Mouse (Mus musculus) liver, adult (tissue): ENCODE data around the gene Abcc2.
A peak's percentile ranks its signal among the peaks of the same experiment; 100 is the strongest.

ENCODE experiments used
- GATA4 ChIP-seq: IDR thresholded peaks from 2 replicates; pipeline ENCODE4 v1.6.1; 2014; ENCODE audit warnings: mild to moderate bottlenecking, low read length; ENCODE audit not compliant: insufficient replicate concordance

Abcc2 gene

DNA sequence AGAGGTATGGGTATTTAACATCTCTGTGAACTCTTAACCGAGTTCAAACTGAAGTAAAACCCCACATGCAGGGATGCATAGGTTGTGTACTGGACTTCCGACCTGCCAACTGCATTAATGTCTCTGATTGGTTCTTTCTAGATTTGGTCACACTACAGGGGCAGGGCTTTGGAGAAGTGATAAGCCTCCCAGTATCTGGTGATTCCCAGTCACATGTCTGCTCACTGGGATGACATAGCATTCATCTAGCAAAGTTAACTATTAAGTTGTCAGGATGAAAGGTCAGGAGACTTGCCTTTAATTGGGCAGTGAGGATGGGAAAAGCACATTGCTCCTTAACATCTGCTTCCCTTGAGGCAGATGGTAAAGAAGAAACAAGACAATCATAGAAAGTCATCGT lies at the start of gene Abcc2:
Gene Abcc2, plus strand, starts transcription at position 213 of the 400 bp plus-strand sequence.
- TF ChIP-seq GATA4: peak; percentile 52; the same call in 1 of the 2 replicates

DNA sequence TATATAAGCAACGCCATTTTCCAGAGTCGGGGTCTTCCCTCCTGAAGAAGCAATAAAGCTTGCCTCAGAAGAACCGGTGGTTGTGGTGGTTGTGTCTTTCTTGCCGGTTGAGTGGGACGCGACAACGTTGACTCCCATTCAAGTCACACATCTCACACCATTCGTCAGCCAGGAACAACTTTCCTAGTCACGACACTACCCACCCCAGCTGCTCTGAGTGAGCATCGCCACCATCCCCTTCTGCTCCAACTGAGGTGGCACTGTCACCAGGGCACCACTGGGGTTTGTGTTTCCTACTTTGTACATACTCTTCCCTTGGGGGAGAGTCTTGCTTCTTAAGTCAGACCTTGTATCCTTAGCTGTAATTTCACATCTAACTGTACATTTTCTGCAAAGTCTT lies 43.6 kb upstream of the Abcc2 start:
- no peak for TF ChIP-seq GATA4

DNA sequence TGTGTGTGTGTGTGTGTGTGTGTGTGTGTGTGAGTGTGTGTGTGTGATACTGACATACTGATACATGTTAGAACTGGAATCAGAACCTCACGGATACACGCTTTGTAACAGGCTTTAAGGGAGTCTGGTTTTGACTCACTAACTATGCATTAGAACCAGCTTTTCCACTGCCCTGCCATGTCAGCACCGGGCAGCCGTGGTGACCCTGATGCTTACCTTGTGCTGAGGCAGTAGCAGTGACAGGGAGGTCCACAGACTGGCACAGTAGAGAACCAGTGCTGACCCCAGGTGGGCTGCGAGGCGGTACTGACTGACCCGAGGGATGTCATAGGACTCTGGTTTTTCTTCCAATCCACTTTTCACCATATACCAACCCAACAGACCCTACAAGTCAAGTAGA lies 38.6 kb upstream of the Abcc2 start:
- TF ChIP-seq GATA4: no peak

DNA sequence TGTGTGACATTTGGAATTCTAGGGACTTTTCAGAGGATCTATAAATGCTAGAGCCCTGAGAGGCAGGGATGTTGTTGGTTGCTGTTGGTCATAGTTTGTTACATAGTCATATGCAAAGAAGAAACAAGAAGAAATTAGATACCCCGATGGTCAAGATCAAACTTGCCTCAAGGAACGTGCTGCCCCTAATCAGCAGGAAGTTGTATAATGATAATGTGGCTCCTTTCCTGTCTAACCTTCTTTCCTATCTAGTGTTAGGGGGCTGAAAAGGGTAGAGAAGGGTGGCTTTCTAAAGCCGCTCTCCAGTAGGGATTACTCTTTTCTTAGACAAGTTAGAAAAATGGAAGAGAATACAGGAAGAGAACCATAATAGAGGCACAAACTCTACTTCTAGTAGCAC lies 36.3 kb upstream of the Abcc2 start:
- no peak for TF ChIP-seq GATA4

DNA sequence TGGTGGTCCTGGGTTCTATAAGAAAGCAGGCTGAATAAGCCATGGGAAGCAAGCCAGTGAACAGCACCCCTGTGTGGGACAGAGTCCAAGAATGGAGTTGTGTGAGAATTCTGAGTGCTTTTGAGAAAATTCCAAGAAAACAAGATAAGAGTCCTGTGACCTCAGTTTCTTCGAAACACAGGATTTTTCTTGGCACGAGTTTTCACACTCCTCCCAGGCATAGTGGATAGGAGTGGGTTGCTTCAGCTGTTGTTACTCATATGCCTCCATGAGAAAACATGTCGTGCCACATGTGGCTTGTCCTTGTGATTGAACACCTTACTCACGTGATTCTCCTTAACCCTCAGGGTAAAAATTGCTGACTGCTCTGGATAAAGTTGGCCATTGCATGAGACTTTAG lies 34.1 kb upstream of the Abcc2 start:
- no peak for TF ChIP-seq GATA4

DNA sequence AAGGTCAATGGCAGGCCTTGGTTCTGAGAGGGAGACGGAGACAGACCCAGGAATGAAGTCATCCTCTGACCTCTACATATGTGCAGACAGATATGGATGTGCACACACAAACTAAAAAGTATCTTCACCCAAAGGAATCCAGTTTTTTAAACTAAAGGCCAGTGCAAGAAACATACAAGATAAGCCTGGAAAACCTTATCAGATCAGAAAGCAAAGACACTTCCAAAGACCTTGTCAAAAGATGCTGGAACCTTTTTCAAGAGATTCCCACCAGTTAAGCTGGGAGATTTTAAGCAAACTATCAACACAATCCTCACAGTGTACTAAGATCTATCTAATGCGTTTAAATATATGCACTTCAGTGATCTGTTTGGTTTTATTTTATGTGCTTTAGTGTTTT lies 32.0 kb upstream of the Abcc2 start:
- no peak for TF ChIP-seq GATA4

DNA sequence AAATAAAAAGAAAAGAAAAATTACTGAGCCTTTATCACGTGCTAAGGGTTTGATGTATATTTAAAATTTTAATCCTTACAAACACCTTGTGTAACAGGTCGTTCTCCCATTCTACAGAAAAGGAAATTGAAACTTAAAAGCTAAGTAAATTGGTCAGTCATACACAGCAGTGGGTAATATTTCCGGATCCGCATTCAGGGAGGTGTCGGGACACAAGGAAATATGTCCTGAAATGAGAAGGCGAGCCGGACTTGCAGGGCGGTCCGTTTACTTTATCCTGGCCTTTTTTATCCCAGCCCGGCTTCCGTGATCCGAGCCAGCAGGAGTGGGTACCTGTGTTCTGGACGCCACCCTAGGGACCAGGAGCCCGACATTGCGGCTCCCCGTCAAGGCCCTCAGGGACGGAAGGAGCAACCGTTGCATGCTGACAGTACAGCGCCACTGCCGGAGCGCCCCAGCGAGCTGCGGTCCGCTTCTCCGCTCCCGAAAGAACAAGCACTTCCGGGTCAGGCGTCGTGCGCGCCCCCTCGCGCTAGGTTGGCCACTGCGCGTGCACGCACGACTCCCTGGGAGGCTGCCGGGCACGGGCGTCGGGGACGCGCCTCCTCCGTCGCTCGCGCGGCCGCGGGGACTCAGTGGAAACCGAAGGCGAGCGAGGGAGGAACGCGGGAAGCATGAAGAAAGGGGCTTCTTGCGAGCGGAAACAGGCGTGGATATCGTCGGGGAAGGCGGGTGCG lies 29.3 kb upstream of the Abcc2 start, which contains the start of the genes Cutc and Cox15:
Gene Cutc, plus strand, starts transcription at position 508 of the 737 bp plus-strand sequence.
Gene Cox15, minus strand, starts transcription at position 512 of the 737 bp plus-strand sequence.
- peak; percentile 15; the same call in 1 of the 2 replicates for TF ChIP-seq GATA4

DNA sequence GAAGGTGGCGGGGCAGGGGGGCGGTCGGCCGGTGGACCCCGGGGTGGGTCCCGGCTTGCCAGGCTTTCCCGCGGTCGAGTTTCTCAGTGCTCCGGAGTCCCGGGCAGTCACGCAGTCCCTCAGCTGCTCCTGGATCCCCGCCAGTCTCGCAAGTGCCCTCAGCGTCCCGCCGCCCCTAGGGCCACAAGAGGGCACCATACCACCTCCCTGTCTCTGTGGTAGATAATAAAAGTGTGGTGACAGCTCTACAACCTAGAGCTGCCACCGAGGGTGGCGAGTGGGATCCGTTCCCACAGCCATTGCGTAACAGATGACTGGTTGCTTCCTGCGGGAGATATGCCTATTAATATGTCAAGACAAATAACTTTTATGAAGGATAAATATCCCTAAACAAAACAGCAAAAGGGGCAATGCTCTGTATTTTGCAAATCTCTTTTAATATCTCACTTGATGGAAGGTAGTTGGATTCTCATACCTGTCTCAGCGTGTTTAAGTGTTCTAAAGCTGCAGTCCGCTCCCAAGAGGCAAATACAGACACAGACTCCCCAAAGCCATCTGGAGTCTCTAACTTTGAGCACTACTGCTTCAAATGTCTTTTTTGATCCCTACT lies 28.7 kb upstream of the Abcc2 start:
- peak; percentile 46; the same call in 1 of the 2 replicates for TF ChIP-seq GATA4

DNA sequence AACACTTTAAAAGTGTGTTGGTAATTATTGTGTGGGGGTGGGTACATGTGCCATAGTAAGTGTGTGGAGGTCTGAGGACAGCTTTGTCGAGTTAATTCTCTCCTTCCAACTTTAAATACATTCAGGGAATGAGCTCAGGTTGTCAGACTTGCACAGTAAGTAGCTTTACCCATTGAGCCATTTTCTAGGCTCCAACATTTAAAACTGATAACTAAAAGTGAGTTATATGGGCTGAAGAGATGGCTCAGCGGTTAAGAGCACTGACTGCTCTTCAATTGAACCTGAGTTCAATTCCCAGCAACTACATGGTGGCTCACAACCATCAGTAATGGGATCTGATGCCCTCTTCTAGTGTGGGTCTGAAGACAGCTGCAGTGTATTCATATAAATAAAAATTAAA lies 27.8 kb upstream of the Abcc2 start:
- no peak for TF ChIP-seq GATA4

DNA sequence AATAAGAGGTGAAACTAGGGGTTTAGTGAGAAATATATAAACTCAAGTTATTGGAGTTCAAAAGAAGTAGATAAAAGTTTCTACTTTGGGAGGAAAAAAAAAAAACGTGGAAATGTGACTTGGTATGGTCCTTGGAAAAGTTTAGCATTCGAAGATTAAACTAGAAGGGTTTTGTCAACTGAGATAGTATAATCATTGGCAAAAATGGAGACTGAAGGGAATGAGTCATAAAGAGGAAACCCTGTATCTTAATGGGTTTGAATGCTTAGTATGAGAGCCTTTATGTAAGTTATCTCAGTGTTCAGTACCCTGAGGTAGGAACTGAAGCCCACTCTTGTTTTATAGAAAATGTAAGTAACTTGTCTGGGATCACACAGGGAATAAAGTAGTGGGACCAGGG lies 27.1 kb upstream of the Abcc2 start:
- no peak for TF ChIP-seq GATA4

DNA sequence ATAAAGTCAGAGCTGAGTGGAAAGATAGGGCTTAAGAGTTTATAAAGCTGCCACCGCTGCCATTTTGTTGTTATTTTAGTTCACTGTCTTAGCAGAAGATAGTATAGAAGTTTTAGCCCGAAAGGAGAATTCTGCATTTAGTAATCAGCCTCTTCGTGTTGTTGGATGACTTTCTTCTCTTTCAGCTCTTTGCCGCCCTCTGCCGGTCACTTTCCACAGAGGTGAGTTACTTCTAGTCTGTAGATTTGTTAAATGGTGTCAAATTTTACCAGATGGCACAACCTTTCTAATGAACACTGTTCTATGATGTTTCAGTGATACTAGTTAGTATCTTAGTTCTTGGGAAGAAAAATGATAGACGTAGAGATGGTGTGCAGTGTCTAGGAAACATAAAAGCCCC lies 21.5 kb upstream of the Abcc2 start:
- no peak for TF ChIP-seq GATA4

DNA sequence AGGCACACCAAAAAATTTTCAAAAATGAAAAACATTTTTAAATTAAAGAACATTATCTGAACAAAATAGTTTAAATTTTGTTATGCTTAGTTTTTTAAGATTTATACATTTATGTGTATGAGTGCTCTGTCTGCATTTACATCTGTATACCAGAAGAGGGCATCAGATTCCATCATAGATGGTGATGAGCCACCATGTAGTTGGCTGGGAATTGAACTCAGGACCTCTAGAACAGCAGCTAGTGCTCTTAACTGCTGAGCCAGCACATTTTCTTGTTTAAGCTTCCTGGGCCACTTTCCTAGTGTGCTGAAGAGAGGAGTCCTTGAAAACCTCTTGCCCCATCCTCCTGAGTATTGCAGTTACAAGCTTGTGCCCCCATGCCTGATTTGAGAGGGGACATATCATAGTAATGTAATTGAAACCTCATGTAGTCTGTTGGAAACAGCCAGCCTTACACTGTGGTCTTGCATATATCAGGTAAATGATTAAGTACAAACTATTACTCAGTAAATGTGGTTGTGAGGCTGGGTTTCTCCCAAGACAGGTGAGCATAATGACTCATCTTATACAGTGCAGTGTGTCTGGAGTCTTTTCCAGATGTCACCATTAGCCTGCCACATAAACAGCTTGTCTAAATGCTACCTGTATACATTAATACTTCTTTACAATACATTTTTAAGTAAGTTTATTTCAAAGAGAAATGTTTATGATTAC lies 20.3 kb upstream of the Abcc2 start:
- no peak for TF ChIP-seq GATA4

DNA sequence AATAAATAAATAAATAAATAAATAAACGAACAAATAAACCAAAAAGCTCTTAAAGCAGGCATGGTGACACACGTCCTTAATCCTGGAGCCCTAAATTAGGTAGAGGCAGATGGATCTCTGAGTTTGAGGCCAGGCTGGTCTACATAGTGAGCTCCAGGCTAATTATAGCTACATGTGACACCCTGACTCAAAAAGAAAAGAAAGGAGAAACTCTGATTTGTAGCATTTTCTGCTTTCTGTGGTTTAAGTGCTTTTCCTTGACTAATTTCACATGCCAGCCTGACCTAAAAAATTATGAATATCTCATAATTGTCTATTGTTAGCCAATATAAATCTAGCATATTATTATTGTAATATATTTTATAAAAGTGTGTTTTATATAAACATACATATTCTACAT lies 19.6 kb upstream of the Abcc2 start:
- TF ChIP-seq GATA4: no peak

DNA sequence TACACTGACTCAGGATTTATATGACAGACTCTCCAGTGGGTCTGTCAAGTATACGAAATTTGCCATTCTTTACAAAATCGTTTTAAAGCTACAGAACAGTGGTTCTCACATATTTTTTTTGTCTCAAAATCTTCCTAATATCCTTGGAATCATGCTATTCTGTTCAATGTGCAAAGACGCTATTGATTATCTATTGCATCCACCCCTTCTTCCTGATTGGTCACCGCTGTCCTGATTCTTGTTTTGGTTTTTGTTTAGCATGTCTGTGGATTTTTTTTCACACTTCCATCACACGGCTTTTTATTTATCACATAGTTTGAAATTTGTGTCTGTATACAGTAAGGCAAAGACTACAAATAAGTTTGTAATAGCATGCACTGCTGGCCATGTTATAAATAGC lies 15.5 kb upstream of the Abcc2 start:
- TF ChIP-seq GATA4: no peak

DNA sequence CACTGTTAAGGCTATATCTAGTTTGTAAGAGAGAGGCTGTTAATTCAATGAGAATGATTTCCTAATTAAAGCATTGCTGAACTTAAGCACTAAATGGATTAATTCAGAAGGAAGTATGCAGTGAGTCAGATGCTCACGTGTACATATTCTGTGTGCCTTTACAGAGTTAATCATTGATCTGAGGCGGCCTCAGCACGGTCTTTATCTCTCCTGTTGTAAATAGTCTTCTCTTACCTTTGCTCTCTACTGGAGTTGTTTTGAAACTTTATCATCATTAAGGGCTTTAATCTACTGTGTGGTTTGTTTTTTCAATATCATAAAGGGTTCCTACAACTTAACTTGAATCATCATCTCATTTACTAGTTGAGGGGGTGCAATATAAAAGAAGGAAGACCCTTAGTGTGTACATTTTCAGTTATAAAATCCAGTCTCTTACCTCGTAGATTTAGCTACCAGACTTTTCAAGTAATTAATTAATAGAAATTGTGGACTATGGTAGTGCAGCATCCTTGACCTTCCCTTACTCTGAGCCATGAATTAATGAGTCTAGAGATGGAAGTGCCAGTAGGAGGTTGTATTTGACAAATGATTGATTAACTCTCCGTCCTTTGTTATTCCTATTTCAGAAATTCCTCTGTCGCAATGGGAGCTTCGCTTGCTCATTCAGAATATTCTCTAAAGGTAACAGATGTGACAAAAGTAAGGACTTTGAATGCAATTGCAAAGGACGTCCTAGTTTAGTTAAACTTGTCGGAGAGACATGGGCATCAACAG lies 14.3 kb upstream of the Abcc2 start:
- peak; percentile 79; the same call in 1 of the 2 replicates for TF ChIP-seq GATA4
